Mouse (Mus musculus) testis, adult 2 months (tissue): ENCODE measurements around the gene Aftph. TPM values are rescaled to one million over a fixed set of nuclear protein-coding genes. Genes with fewer than 3 reads are reported as not detected.

Experiments used
- H3K27ac ChIP-seq: fragments of 200-500 bp; 2 replicates; pipeline ENCODE4 v1.5.1; 2012; ENCODE audit warnings: low read depth, low read length; ENCODE audit not compliant: control insufficient read depth, insufficient read depth
- H3K27me3 ChIP-seq: fragments of 200-500 bp; 2 replicates; pipeline ENCODE4 v1.6.1; 2012; ENCODE audit warnings: mild to moderate bottlenecking, low read length, moderate library complexity; ENCODE audit not compliant: control insufficient read depth, insufficient read depth
- H3K36me3 ChIP-seq: fragments of 200-500 bp; 2 replicates; pipeline ENCODE4 v1.6.1; 2012; ENCODE audit warnings: mild to moderate bottlenecking, low read length; ENCODE audit not compliant: control insufficient read depth, insufficient read depth
- H3K4me1 ChIP-seq: fragments of 200-500 bp; 2 replicates; pipeline ENCODE4 v1.6.1; 2012; ENCODE audit warnings: low read length; ENCODE audit not compliant: control insufficient read depth, insufficient read depth
- H3K4me3 ChIP-seq: fragments of 200-500 bp; 2 replicates; pipeline ENCODE4 v1.5.1; 2012; ENCODE audit warnings: low read depth, mild to moderate bottlenecking, low read length, moderate library complexity, mixed read lengths; ENCODE audit not compliant: control insufficient read depth
- CTCF ChIP-seq: fragments of 200-500 bp; IDR thresholded peaks from 2 replicates; pipeline ENCODE4 v1.5.1; 2012; ENCODE audit warnings: low read depth, mild to moderate bottlenecking, inconsistent platforms, low read length, moderate library complexity; ENCODE audit not compliant: control insufficient read depth, insufficient read depth, insufficient replicate concordance
- POLR2A ChIP-seq: fragments of 200-500 bp; IDR thresholded peaks from 2 replicates; pipeline ENCODE4 v1.6.1; 2012; ENCODE audit warnings: low read depth, mild to moderate bottlenecking, inconsistent platforms, low read length, moderate library complexity; ENCODE audit not compliant: control insufficient read depth
- polyA plus RNA-seq: library from polyadenylated mRNA; depleted of rRNA; stranded (reverse); fragments of >200 nt; gene quantifications from 2 replicates; pipeline ENCODE4 v1.2.3, GENCODE M21; 2012

The Aftph gene
- polyA plus RNA-seq, 1 experiment: 55.4 TPM

- Histone ChIP-seq H3K27ac (0 out of 2 replicates have a peak overlapping the region, but pooled peaks have one; percentile 11), H3K36me3 (no peaks in the 10 kb centered on the region), H3K4me3 (no peak overlapping the region; the same call in 1 of the 2 replicates), H3K27me3 (no peaks in the 10 kb centered on the region), H3K4me1 (peaks cover 10% of the 10 kb centered on the region)
- no peak for TF ChIP-seq POLR2A
- TF ChIP-seq CTCF: no peak
Measured at GRCm38 (mm10) chr11:20655795-20656710, 85.3 kb downstream of the Aftph start.

DNA sequence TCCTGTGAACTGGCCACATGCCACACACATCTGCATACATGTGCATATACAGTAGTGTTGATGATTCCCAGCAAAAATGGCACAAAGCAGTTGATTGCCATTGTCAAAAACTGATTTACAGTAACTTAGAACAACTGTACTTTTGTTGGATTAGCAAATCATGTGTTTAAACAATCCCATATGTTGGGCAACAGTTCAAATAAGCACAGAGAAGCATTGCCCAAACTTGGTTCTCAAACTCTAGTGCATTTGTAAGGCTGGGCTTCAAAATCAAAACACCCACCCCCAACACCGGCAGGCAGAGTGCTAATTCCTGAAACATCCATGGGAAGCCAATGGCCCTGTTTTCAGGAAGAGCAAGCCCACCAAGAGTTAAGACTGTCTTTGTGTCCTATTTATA lies 90.2 kb downstream of the Aftph start:
- no peaks in the 10 kb centered on the region for H3K27me3 ChIP-seq
- TF ChIP-seq POLR2A (no peak), CTCF (no peak)
- H3K27ac ChIP-seq: no peak overlapping the region
- peaks cover 6% of the 10 kb centered on the region for H3K36me3 ChIP-seq
- H3K4me3 ChIP-seq: peak overlapping the region; percentile 10
- H3K4me1 ChIP-seq: peaks cover 5% of the 10 kb centered on the region

DNA sequence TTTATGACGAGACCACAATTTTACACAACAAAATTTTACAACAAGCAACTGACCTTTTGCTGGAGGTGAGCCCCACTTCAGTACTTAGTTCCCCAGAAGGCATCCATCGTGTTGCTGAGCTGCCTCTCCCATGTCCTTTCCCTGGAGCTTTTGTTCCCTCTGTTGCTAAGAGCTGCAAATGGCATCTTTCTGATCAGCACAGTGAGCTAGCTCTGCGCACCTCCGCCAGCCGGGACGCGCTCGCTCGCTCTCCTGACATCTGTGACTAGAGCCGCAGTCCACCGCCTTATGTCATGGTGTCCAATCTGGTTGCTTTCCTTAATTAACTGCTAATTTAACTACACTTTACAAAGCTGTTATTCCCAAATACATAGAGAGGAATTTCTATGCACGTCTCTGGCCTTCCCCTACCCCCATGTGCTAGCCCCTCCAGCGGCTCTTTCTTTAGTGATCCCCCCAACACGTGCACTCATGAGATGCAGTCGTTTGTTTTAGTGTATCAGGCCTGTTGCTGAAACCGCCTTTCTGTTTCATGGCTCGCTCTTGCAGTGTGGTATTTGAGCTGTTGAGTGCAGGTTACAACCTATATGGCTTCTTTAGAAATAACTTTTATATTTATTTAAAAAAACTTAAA lies 91.3 kb downstream of the Aftph start:
- Histone ChIP-seq H3K4me1 (no peaks in the 10 kb centered on the region; the same call in 1 of the 2 replicates), H3K27ac (no peak overlapping the region)

GRCm38 (mm10) chr11:20649477-20649876 lies 91.9 kb downstream of the Aftph start:
- no peaks in the 10 kb centered on the region for H3K27me3 ChIP-seq
- no peak overlapping the region for H3K27ac ChIP-seq
- H3K4me1 ChIP-seq: no peaks in the 10 kb centered on the region
- peak overlapping the region; percentile 55 for H3K4me3 ChIP-seq
- no peak for TF ChIP-seq CTCF
- no peak for TF ChIP-seq POLR2A
- H3K36me3 ChIP-seq: peaks cover 6% of the 10 kb centered on the region

More for the DNA sequence above, 91.3 kb downstream of the Aftph start:
- peak overlapping the region; percentile 70 for H3K4me3 ChIP-seq
- peaks cover 6% of the 10 kb centered on the region for H3K36me3 ChIP-seq
- no peak for TF ChIP-seq CTCF
- TF ChIP-seq POLR2A: no peak
- H3K27me3 ChIP-seq: no peaks in the 10 kb centered on the region

- Histone ChIP-seq H3K36me3 (peaks cover 6% of the 10 kb centered on the region), H3K27me3 (no peaks in the 10 kb centered on the region), H3K27ac (no peak overlapping the region; the same call in 1 of the 2 replicates), H3K4me3 (peak overlapping the region; percentile 88), H3K4me1 (no peaks in the 10 kb centered on the region)
- TF ChIP-seq CTCF (no peak), POLR2A (0 out of 2 replicates have a peak, but pooled peaks have one; percentile 7)
Measured at GRCm38 (mm10) chr11:20647902-20648625, 93.3 kb downstream of the Aftph start.

GRCm38 (mm10) chr11:20646986-20647726 lies 94.2 kb downstream of the Aftph start:
- Histone ChIP-seq H3K36me3 (peaks cover 6% of the 10 kb centered on the region), H3K4me1 (no peaks in the 10 kb centered on the region), H3K4me3 (peak overlapping the region; percentile 88), H3K27ac (peak overlapping the region; percentile 75), H3K27me3 (no peaks in the 10 kb centered on the region)
- TF ChIP-seq CTCF (no peak), POLR2A (no peak; the same call in 1 of the 2 replicates)
